Mouse (Mus musculus): ENCODE results near the gene Acot13. TPM values are rescaled to one million over a fixed set of nuclear protein-coding genes. Genes with fewer than 3 reads are reported as not detected.
"Not testable (repeated sequence)": the region's sequence is repeated elsewhere in the genome, so short reads cannot be mapped to it uniquely, and the experiment has no call there.

Gene Acot13
- 10 to 100 TPM; 37.2 to 38.3 TPM for total RNA-seq (2021)

DNA sequence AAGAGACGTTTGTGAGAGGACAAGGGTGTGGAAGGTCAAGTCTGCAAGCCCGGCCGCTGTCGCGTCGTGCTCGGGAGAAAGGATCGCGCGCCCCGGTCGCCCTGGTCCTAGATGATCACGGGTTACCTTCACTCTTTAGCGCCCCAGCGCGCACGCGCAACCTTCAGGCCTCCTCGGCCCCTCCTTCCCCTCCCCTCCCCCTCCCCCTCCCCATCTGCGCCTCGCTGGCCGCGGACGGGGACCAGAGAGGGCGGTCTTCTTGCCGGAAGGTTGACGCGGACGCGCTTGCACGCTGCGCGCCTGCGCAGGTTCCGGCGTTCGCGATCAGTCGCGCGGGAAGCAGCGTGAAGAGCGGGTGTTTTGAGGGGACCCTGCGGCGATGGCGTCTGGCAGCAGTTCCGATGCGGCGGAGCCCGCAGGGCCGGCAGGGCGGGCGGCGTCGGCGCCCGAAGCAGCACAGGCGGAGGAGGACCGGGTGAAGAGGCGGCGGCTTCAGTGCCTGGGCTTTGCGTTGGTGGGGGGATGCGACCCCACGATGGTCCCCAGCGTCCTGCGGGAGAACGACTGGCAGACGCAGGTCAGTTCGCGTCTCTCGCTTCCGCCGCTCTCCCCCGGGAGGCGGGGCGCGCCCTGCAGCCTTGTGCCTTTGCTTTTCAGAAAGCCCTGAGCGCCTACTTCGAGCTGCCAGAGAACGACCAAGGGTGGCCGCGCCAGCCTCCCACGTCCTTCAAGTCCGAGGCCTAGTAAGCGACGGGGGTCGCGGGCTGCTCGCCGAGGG lies at the start of gene Acot13, which contains the start of gene Tdp2:
Acot13 (minus strand) TSS at position 188 of the 778 bp plus-strand sequence.
Tdp2 (plus strand) TSS at position 327 of the 778 bp plus-strand sequence.
- peak; percentile 98 for DNase-seq
- intact Hi-C loops (cut with DNase I) = no loop called here

DNA sequence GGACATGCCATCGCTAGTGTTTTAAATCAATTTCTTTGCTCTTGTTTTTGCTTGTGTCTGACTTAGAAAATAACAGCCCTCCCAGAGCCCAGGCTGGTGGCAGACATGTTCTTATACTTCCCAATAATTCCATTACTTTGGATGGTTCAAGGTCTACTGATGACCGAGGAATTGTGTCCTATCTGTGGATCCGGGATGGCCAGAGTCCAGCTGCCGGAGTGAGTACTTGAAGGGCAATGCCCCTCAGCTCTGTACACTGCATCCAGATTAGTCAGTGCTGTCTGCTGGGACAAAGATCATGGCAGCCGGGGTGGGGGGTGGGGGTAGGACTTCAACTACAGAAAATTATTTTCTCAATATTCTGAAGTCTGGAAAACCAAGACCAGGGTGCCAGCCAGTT lies 49.4 kb upstream of the Acot13 start:
- no peak for DNase-seq
- intact Hi-C loops (cut with DNase I) = no loop called here

DNA sequence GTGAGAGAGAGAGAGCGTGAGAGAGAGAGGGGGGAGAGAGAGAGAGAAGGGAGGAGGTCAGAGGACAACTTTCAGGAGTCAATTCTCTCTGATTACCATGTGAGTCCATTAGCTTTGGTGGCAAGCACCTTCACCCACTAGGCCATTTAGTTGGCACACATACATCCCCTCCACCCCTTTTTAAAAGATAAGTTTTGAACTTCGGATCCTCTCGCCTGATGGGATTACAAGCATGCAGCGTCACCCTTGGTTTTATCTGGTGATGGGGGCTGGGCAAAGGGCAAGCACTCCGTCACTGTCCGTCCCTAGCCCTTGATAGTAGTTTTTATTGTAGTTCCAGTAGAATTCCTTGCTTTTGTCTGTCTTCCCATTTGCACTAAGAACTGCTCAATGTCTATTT lies 48.9 kb upstream of the Acot13 start:
- intact Hi-C loops (cut with DNase I) = no loop called here
- DNase-seq = no peak

DNA sequence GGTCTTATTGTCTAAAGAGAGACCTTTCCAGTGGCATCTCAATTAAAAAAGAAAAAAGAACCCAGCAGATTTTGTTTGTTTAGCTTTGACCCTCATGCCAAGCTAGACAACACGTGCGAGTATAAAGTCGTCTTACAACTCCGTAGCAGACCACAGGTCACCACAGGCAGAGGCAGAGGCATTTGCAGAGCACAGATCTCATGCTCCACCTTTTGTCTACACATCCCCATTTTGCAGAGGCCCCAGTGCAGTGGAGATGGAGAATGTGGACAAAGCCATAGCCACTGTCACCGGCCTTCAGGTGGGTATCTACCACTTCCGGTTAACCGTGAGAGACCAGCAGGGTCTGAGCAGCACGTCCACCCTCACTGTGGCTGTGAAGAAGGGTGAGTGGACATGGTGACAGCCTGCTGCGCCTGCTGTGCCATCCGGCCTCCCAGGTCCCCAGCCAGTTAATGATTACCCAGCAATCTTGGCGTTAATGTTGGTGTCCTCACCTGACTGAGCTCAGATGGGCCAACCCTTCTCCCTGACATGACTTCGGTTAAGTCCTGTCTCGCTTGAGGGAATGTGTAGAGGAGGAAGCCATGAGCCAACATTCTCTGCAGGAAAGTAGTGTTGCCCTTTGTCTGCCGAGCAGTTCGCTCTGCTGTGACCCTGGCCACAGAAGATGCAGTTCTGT lies 48.2 kb upstream of the Acot13 start:
- no peak for DNase-seq
- intact Hi-C loops (cut with DNase I) = no loop called here

DNA sequence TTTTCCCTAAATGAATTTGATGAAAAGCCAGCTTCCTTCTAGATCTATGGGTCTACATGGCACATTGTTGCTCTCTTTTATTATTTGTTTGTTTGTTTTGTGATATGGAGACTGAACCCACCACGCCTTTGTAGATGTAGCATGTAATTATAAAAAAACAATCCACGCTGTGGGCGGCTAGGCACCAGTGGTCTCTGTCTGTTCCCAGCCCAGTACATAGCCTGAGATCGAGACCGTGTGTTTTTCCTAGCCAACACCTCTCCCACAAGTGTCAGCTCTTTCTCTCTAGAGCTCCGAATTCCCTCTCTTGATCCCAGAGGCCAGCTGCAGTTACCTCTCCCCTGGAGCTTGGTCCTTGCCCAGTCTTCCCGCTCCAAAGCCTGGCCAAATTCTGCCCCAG lies 36.9 kb upstream of the Acot13 start:
- DNase-seq = no peak
- intact Hi-C loops (cut with DNase I) = no loop called here

DNA sequence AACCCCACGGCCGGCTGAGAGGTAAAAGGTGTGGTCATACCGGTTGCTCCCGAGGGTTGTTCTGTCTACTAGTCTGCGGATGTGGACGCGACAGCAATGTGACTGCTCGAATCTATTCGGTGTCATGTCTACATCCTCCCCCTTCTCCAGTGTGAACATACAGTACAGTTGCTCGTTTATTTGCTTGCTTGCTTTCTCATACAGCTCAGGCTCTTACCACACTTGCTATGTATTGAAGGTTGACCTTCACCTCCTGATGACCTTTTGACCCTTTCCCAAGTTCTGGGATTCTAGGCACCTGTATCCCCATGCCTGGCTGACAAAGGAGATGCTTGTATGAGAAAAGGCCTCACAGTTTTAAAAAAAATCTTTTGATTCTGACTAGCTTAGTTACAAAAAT lies 36.4 kb upstream of the Acot13 start:
- intact Hi-C loops (cut with DNase I) = no loop called here
- no peak for DNase-seq

DNA sequence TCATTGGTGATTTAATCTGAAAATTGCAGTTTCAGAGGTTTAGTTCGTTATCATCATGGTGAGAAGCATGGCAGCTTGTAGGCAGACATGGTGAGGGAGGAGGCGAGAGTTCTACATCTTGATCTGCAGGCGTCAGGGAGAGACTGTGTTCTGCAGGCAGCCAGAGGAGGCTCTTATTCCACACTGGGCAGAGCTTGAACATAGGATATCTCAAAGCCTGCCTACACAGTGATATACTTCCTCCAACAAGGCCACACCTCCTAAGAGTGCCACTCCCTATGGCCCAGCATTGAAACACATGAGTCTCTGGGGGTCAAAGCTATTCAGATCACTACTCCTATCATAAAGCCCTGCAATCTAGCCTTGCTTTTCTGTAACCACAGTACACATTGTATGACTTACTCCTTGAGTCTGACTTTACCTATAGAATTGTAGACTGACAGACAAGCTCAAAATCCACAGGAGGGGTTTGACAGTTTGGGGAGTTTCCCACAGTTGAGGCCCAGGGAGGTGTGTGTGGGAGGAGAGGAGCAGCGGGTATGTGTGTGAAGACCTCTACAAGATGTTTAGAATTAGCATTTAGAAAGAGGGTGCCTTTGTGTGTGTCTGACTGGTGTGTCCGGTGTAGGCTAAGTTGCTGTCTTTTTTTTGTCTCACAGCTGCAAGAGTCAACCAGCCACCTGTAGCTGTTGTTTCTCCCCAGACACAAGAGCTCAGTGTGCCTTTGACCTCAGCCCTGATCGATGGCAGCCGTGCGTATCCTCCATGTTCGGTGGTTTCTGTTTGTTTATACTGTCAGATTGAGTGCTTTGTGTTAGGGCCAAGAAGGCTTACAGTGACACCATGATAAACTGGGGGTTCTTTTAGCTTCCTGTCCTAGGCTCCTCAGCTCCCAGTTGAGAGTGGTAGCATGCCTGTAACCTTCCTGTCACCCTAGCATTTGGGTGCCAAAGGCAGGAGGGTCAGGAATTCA lies 35.4 kb upstream of the Acot13 start:
- DNase-seq = no peak
- intact Hi-C loops (cut with DNase I) = no loop called here

DNA sequence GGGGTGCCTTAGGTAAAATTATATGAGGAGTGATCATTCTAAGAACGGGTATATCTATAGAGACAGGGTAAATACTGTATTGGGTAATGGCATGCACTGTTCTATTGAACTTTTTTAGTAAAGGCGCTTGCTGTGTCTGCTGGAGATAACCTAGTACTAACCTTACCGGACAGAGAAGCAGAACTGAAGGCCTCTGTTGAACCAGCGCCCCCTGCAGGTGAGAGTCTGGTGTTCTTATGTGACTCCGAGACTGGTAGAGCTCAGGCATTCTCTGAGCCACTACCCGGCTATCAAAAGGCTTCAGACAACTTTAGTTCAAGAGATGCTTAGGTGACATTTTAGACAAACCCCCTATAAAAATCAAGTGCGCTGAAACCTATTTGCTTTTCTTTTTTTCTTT lies 31.2 kb upstream of the Acot13 start:
- intact Hi-C loops (cut with DNase I) = no loop called here

DNA sequence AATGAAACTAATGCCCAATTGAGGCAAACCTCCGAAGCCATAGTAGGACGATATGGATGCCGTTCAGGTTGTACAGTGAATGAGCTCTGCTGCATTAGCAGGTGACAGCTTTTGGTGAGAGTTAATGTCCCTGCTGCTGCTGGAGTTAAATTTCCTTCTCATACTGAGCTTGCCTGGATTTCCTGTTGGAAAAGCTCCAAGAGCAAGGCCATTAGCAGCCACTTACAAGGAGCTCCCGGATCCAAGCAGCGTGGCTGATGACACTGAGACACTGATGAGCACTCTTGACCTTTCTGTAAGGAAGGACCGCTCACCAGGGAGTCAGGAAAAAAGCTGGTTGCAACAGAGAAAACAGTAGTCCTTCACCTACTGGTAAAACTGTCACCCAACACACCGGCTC lies 30.7 kb upstream of the Acot13 start:
- intact Hi-C loops (cut with DNase I) = no loop called here
- DNase-seq = no peak

More for the DNA sequence above, 31.2 kb upstream of the Acot13 start:
- DNase-seq = peak; percentile 38

DNA sequence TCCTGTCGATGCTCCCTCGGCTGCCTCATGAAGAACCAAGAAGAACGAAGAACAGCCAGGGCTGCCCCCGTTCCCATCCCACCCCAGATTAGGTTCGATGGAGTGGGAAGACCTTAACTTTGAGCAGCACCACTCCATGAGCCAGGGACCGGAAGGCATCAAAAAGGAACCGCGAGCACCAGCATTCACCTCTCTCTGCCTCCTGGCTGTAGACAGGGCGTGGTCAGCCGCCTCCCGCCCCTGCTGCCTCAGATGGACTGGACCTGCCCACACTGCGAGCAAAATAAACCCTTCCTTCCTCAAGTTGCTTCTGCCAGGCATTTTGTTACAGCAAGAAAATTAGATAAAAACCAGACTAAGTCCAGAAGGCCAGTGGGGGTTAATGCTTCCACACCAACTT lies 29.7 kb upstream of the Acot13 start:
- intact Hi-C loops (cut with DNase I) = no loop called here
- no peak for DNase-seq

DNA sequence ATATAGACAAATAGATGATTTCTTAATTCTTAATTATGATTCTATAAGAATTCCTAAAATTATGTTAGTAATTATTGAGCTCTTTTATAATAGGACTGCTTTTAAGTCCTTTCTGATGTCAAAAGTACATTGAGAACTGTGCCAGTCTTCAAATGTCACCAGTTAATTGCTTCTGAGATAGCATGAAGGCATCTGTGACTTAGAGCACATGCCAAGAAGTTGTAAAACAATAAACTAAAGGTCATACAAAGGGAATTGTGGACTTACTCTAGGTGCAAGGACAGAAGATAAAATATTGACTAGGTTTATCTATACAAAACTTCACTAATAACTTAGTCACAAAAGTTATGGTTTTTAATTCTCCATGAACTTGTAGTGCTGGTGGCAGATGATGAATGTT lies 27.8 kb upstream of the Acot13 start:
- intact Hi-C loops (cut with DNase I) = no loop called here

DNA sequence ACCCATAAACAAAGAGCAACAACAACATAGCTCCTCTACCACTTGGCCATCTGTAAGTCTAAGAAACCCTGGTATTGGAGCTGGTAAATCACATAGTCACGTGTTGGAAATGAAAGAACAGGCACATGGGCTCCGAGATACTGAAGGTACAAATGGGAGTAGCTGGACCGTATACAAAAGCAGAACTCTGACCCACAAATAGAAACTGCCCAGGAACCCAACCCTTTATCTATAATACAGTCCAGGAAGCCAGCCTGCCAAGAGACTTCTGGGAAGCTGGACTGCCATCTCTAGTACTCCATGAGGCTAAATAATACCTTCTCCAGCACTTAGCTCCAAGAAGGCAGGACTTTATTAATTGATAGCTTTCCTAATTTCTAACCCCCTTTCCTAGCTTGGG lies 21.2 kb upstream of the Acot13 start:
- no peak for DNase-seq
- intact Hi-C loops (cut with DNase I) = no loop called here

More for the DNA sequence above, 27.8 kb upstream of the Acot13 start:
- DNase-seq = no peak

DNA sequence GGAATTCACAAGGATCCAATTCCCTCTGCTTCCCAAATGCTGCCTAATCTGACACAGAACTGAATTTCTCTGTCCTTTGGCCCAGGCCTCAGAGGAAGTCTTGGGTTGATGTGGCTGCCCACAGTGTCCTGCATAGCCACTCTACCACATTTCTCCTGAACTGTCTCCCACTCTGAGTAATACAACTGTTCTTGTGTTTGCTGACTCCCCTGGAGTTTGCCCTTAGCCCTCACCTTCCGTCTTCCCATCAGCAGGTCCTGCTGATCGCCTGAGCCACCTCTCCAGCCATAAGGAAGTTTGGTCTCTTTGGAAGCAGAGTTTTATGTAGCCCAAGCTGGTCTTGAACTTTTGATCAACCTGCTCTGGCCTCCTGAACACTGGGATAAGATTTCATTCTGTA lies 20.6 kb upstream of the Acot13 start:
- DNase-seq = no peak
- intact Hi-C loops (cut with DNase I) = no loop called here

DNA sequence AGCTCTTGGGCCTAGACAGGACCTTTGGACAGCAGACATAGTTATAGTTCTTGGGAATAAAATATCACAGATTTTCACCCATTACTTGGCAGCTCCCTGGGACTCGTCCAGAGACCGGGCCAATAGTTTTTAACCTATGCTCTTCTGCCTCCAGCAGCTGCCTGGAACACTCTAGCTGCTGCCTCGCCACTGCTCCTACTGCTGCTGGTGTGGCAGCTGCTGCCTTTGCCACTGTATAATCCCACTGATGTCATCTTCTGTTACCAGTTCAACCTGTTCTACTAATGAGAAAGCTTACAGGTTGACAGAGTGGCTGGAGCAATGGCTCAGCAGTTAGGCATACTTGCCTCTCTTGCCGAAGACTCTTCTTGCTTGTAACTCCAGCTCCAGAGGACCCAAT lies 18.0 kb upstream of the Acot13 start:
- intact Hi-C loops (cut with DNase I) = no loop called here
- DNase-seq = no peak

DNA sequence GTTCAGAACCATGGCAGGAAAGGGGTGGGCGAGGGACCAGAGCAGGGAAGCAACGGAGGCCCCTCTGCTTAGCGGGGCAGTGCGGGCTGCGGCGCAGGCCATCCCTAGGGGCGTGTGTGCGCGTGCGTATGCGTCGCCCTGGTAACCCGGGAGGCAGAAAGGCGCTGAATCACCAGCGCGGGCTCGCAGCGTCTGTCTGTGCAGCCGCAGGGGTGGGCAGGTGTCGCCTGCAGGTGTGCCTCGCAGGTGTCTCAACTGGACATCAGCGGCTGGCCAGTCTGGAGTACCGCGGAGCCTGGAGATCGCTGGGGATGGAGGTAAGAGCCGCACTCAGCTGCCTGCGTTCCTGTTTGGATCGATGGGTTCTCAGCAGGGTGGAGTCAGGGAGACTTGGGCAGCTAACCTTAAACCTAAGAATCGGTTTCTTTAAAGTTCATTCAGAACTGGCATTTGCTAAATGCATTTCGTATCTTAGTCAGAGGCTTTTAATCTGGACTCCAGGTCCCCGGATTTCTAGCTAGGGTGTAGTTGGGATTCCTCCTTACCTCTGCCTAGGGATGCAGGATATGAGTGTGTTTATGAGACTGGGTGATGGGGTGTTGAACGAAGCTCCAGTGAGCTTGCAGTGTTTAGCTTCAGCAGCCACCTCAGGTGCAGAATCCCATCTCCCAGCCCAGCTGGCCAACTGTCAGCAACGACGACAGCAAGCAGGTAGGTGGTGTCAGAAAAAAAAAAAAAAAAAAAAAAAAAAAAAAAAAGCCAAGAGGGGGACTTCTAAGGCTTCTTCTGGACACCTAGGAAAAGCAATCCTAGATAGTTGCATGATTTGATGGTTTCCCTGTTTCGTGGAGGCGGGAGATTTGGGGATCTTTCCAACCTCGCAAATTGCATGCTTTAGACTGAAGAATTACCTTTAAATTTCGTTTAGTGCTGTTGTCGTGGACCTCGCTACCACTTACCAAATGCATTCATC lies 13.9 kb upstream of the Acot13 start, which contains the start of gene D130043K22Rik:
D130043K22Rik (plus strand) TSS at position 153 of the 973 bp plus-strand sequence.
- intact Hi-C loops (cut with DNase I) = no loop called here
- peak; percentile 47 for DNase-seq

DNA sequence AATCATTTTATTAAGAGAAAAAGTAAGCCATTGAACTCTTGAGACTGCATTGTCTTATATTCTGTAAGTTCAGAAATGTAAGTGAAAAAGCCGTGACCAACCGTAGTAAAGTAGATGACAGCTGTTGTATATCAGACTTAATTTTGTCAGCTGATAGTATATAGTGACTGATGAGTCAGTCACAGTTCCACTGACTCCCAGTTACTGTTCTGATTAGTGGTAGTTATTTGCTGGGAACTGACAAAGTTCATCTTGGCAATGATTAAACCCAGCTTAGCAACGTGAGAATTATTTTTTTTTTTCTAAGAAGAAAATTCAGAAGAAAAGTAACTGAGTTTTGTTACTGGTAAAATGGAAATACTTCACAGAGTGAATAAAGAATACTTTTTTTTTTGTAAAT lies 10.4 kb upstream of the Acot13 start:
- DNase-seq = no peak
- intact Hi-C loops (cut with DNase I) = no loop called here

DNA sequence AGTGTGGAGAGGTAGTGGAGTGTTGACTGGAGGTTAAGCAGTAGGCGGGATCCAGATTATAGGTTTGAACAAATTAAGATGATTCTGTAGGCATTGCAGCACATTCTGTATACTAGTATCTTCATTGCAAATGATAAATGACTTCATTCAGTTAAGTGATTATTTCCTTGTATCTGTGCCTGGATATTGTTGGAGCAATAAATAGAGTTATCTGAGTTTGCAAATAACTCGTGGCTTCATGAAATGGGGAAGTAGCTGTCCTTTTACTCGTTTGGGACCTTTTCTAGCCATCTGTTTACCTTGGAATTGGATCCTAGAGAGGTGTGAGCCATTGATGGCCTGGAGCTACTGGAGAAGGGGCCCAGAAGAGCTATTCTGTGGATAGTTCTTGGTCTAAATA lies 8.5 kb upstream of the Acot13 start:
- intact Hi-C loops (cut with DNase I) = no loop called here
- no peak for DNase-seq

DNA sequence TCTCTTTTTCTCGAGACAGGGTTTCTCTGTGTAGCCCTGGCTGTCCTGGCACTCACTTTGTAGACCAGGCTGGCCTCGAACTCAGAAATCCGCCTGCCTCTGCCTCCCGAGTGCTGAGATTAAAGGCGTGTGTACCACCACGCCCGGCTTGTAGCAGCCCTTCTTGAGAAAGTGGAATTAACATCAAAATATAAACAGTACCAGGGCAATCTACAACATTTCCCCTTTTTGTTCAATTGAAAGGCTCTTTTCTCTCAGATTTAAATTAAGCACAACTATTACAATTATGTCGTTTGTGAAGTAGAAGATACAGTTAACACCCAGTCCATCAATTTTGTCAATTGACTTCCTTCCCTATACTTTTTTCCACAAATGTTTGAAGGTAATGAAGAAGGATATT lies 6.4 kb upstream of the Acot13 start:
- DNase-seq; intact Hi-C loops (cut with DNase I): not testable (repeated sequence)

DNA sequence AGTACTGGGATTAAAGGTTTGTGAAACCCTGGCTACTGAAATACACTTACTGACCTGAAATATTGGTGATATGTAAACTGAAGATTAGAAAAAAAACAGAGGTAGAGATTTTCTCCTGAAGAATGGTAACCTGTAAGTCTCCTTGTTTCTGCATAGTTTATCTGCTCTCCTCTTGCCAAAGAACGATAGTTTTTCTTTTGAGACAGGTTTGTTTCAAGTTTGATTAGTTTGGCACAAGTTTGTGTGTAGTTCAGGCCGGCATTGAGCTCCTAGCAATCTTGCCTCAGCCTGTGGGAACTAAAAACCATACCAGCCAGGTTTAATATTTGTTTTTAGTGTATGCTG lies 1.4 kb upstream of the Acot13 start:
- intact Hi-C loops (cut with DNase I) = no loop called here

More for the DNA sequence above, 1.4 kb upstream of the Acot13 start:
- DNase-seq = no peak

All from left cerebral cortex, postnatal 4 days (tissue).